In genomic region chrX:9077699-9078098, GRCm38 (mm10) we compare ENCODE assay signal across 10 mouse cellular contexts. TPM values are rescaled to one million over a fixed set of nuclear protein-coding genes. Genes with fewer than 3 reads are reported as not detected.
DNase-seq lines count a peak whose midpoint lies in the region; TF ChIP-seq lines count a peak whose summit lies in the region.
"Not testable (repeated sequence)": the region's sequence is repeated elsewhere in the genome, so short reads cannot be mapped to it uniquely, and the experiment has no call there.
"Had no signal": no experiment of that assay in that cellular context is flagged by ENCODE, and none has a peak within 500 bp of the region (broad histone marks: within the 10 kb centered on the region; RNA-seq: fewer than 3 reads in every experiment).

No protein-coding gene starts in this region.

- WGBS in kidney, adult 2 months, result 4% methylated on average over 9 of the region's 10 CpGs

- TF ChIP-seq CTCF in gastrocnemius, adult 2 months (IDR thresholded peaks at IDR 0.05), result peak; percentile 36
- peak; percentile 35 for TF ChIP-seq CTCF in kidney, adult 2 months (conservative IDR thresholded peaks at IDR 0.05; ENCODE audit: insufficient read depth, insufficient read length, low read depth, low read length)

- H3K27me3 ChIP-seq in kidney, adult 2 months (replicated peaks; ENCODE audit: control insufficient read depth, insufficient read depth, low read length), result not testable (repeated sequence)

- not testable (repeated sequence) for TF ChIP-seq POLR2A in kidney, adult 2 months (IDR thresholded peaks at IDR 0.05; ENCODE audit: low read depth, low read length)

- H3K4me3 ChIP-seq in gastrocnemius, adult 2 months; kidney, adult 2 months (ENCODE audit: insufficient read depth, low read depth, low read length): not testable (repeated sequence)

- H3K36me3 ChIP-seq in kidney, adult 2 months (ENCODE audit: control insufficient read depth, insufficient read depth, low read length), result not testable (repeated sequence)

- DNase-seq in adrenal gland, adult 2 months, result peak; percentile 30
- peak; percentile 45 to 63 for DNase-seq in cerebellum, postnatal 4 days (ENCODE audit: low spot score in 2 of 2)
- DNase-seq in gastrocnemius, adult 2 months, result peak; percentile 62
- DNase-seq in kidney, adult 2 months, result peak; percentile 79
- DNase-seq in left cerebral cortex, adult 18-20 months (ENCODE audit: low spot score in 2 of 2), result peak; percentile 54 to 84
- DNase-seq in lung, postnatal 25 days (ENCODE audit: low spot score), result peak; percentile 14
- DNase-seq in retina, postnatal 1 day, result peak; percentile 24
- peak; percentile 13 for DNase-seq in urinary bladder, postnatal 10 days (ENCODE audit: low spot score)

- intact Hi-C loops in gastrocnemius, adult 2 months (cut with DNase I), result not testable (repeated sequence)

- not testable (repeated sequence) for H3K27ac ChIP-seq in gastrocnemius, adult 2 months; kidney, adult 2 months (ENCODE audit: insufficient read depth, low read depth, low read length)

- H3K4me1 ChIP-seq in kidney, adult 2 months (ENCODE audit: control insufficient read depth, insufficient read depth, low read length), result not testable (repeated sequence)

RNA-seq across cellular contexts. Expression of gene Fthl17f, which starts 14.9 kb away (rescaled TPM):
- total RNA-seq in adrenal gland, adult 2 months (2021), result not detected
- not detected in 2 replicates for polyA plus RNA-seq in adrenal gland, adult 2 months (2012; rRNA removed)
- not detected for total RNA-seq in gastrocnemius, adult 2 months (2021)
- not detected in 2 replicates for polyA plus RNA-seq in kidney, adult 2 months (2012; rRNA removed)
- total RNA-seq in left cerebral cortex, adult 18-20 months (2021), result not detected
- polyA plus RNA-seq: midbrain, embryonic 11.5 days; stomach, embryonic 16.5 days had no signal

RNA-seq across cellular contexts. Expression of gene 4930402K13Rik, which starts 26.7 kb away (rescaled TPM):
- total RNA-seq in adrenal gland, adult 2 months (2021), result not detected
- polyA plus RNA-seq in adrenal gland, adult 2 months (2012; rRNA removed), result not detected in 2 replicates
- not detected for total RNA-seq in gastrocnemius, adult 2 months (2021)
- polyA plus RNA-seq in kidney, adult 2 months (2012; rRNA removed), result not detected in 2 replicates
- total RNA-seq in left cerebral cortex, adult 18-20 months (2021), result not detected
- polyA plus RNA-seq: midbrain, embryonic 11.5 days; stomach, embryonic 16.5 days had no signal

RNA-seq across cellular contexts. Expression of gene Fthl17e, which starts 44.4 kb away (rescaled TPM):
- total RNA-seq in adrenal gland, adult 2 months (2021), result not detected
- polyA plus RNA-seq in adrenal gland, adult 2 months (2012; rRNA removed), result not detected in 2 replicates
- total RNA-seq in gastrocnemius, adult 2 months (2021), result not detected
- polyA plus RNA-seq in kidney, adult 2 months (2012; rRNA removed), result not detected in 2 replicates
- total RNA-seq in left cerebral cortex, adult 18-20 months (2021), result not detected
- polyA plus RNA-seq: midbrain, embryonic 11.5 days; stomach, embryonic 16.5 days had no signal

Comparison
In these comparisons a context has a peak if more than half of its experiments do, and no peak if none do; other contexts are left out.
1. DNase-seq: peak in every context shown above with its lines; median percentile 79 in kidney, adult 2 months; 69 in left cerebral cortex, adult 18-20 months; 62 in gastrocnemius, adult 2 months; 54 in cerebellum, postnatal 4 days; 30 in adrenal gland, adult 2 months; 24 in retina, postnatal 1 day; 14 in lung, postnatal 25 days; 13 in urinary bladder, postnatal 10 days.